Mouse (Mus musculus): Measurements from ENCODE around the gene Slc2a4. TPM values are rescaled to one million over a fixed set of nuclear protein-coding genes. Genes with fewer than 3 reads are reported as not detected.

Gene Slc2a4
- total RNA-seq, 2 experiments from 2014 or later: 206 to 234 TPM

- peak; percentile 88 to 94 for DNase-seq
- intact Hi-C loops (cut with DNase I): loop anchor here (1.0 to 2.0 kb wide), 2 partner anchors 14 to 68 kb away; partner anchors contain the start of gene Kctd11
These were observed 769 bp upstream of the Slc2a4 start for GRCm38 (mm10) chr11:69948763-69949150.

- DNase-seq: peak; percentile 70 to 81
- intact Hi-C loops (cut with DNase I): loop anchor here (1.0 to 2.0 kb wide), 2 partner anchors 13 to 67 kb away; partner anchors contain the start of gene Kctd11
These were observed 487 bp downstream of the Slc2a4 start for GRCm38 (mm10) chr11:69947337-69948065.

- intact Hi-C loops (cut with DNase I): no loop called here
- DNase-seq: no peak
These were observed 1.7 kb downstream of the Slc2a4 start for GRCm38 (mm10) chr11:69945997-69946891.

- intact Hi-C loops (cut with DNase I): no loop called here
- DNase-seq: no peak
These were observed 2.8 kb downstream of the Slc2a4 start for GRCm38 (mm10) chr11:69945216-69945615.

- intact Hi-C loops (cut with DNase I): no loop called here
- DNase-seq: no peak
These were observed 7.0 kb downstream of the Slc2a4 start for GRCm38 (mm10) chr11:69940962-69941361.

GRCm38 (mm10) chr11:69939731-69940130 is 8.3 kb downstream of the Slc2a4 start:
- no peak for DNase-seq
- intact Hi-C loops (cut with DNase I): loop anchor here (10.0 kb wide), 1 partner anchor 275 kb away; the partner anchor contains the start of gene Slc16a11

DNA sequence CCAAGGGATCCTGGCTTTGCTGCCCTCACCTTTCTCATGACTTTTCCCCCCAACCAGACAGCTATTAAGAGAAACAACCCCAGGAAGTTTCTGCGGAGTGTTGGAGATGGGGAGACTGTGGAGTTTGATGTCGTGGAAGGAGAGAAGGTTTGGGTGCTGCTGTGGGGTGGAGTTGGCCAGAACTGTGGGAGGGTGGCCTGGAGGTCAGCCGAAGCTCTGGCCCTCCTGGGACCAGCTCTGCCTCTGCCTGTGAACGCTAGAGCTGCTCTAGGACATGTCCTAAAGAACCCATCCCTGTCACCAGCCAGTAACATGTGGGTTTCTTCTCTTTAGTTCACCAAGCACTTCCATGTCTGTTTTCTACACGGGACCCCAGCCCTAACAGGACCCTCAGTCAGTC is 8.8 kb downstream of the Slc2a4 start:
- intact Hi-C loops (cut with DNase I): loop anchor here (10.0 kb wide), 1 partner anchor 276 kb away; the partner anchor contains the start of gene Slc16a11
- DNase-seq: peak in 1 of 2 experiments; percentile 32

DNA sequence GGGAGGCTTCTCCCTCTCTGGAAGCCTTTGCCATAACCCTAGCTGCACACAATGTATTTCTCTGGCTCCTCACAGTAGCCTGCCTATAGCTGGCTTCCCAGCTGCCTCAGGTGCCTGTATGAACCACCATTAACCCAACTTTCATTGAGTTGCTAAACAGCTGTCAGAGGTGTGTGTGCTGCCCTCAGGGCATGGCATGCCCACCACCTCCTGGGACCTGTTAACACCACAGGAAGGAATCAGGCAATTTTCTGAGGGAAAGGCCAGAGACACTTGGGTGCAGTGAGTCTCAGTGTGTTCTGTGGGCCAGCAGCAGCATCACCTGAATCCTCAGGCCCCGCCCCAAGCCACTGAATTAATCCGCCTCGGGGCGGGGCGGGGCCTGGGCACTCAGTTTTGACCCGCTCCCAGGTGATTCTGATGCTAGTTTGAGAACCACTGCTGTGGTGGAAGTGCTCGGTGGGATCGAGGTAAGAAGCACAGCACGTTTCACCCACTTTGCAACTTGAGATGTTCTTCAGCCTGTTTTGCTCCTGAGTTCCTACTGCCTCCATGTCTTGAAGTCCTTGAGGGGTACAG is 9.5 kb downstream of the Slc2a4 start:
- intact Hi-C loops (cut with DNase I): loop anchor here (10.0 kb wide), 1 partner anchor 276 kb away; the partner anchor contains the start of gene Slc16a11
- no peak for DNase-seq

DNA sequence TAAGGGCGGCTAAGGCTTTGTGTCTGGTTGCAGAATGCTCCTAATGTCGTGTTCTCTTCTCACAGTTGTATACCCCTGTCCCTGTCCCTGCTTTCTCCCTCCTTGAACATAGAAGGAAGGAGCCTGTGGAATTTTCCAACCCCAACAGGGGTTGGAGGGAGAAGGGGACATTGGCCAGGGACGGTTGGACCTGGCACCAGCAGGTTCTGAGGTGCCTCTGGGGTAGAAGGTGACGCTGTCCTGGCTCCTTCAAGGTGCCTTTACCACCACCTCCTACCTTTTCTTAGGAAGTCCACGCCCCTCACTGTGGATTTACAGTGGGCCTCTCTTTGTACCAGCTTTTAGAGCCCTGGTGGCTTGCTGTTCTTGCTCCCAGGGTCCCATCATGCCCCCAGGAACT is 10.2 kb downstream of the Slc2a4 start:
- no peak for DNase-seq
- intact Hi-C loops (cut with DNase I): loop anchor here (10.0 kb wide), 1 partner anchor 277 kb away; the partner anchor contains the start of gene Slc16a11

DNA sequence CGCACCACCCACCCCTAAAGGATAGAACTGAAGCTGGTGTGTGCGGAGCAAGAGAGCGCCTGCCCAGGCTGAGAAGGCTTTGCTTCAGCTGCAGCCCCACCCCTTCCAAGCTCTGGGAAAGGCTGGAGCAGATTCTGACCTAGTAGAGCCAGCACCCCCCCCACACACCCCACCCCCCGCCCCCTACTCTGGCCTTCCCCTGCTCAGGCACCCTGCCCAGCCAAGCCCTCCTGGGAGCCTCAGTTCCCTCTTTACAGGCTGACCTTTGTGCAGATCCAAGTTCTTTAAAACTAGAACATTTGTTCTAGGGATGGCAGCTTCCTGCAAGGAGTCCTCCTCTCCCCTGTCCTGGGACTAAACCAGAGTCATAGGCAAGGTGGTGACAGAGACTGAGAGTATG is 10.6 kb downstream of the Slc2a4 start:
- intact Hi-C loops (cut with DNase I): loop anchor here (10.0 kb wide), 1 partner anchor 277 kb away; the partner anchor contains the start of gene Slc16a11

GRCm38 (mm10) chr11:69936714-69937347 is 11.2 kb downstream of the Slc2a4 start:
- intact Hi-C loops (cut with DNase I): loop anchor here (10.0 kb wide), 1 partner anchor 278 kb away; the partner anchor contains the start of gene Slc16a11
- peak in 1 of 2 experiments; percentile 37 for DNase-seq

More for the DNA sequence above, 10.6 kb downstream of the Slc2a4 start:
- peak; percentile 72 to 75 for DNase-seq

DNA sequence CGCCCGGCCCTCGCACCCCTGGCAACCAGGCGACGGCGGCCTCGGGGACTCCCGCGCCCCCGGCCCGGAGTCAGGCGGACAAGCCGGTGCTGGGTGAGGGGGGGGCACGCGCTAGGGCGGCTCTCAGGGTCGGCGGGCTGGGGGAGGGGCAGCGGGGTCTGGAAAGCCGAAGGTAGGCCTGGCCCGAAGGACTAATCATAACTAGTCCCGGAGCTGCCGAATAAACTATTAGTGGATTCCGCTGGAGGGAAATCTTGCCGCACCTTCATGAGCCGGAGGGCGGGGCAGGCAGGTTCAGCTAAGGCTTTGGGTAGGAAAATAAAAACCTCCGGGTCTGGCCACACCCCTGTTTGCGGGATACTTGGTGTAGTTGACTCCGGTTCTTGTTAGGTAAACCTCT is 11.8 kb downstream of the Slc2a4 start:
- DNase-seq: peak in 1 of 2 experiments; percentile 32
- intact Hi-C loops (cut with DNase I): loop anchor here (10.0 kb wide), 1 partner anchor 279 kb away; the partner anchor contains the start of gene Slc16a11

DNA sequence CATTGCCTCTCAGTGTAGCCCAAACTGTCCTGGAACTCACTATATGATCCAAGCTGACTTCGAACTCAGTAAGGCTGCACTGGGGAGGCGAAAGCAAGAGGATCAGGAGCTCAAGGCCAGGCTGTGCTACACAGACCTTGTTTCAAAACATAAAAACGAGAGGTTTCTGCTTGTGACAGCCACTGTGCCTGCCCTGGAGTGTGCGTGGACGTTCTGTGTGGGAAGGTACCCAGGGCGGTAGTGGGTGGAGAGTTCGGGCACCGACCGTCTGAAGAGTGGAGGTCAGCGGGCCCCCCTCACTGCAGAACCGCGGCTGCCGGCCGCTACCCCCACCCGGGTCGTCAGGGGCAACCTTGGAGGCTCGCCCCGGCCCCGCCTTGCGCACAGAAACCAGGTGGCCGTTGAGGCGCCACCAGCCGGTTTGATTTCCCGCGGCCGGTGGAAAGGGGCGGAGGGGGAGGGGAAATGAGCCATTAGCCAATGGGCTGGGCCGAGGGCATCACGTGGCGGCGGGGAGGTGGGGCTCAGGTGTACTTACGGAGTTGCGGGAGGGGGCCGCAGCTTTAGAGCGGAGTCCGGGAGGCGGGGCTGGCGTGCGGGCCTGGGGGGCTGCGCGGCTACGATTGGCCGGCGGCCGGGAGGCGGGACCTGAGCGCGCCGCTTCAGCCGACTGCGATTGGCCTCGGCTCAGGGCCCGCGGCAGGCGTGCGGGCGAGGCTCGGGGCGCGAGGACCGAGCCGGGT is 12.7 kb downstream of the Slc2a4 start, which contains the start of gene Ybx2:
TSS of gene Ybx2 (plus strand) at position 660 of the 743 bp plus-strand sequence.
- DNase-seq: peak; percentile 85 to 88
- intact Hi-C loops (cut with DNase I): loop anchor here (2.0 to 10.0 kb wide), 2 partner anchors 69 to 279 kb away; partner anchors contain the start of gene Slc16a11

DNA sequence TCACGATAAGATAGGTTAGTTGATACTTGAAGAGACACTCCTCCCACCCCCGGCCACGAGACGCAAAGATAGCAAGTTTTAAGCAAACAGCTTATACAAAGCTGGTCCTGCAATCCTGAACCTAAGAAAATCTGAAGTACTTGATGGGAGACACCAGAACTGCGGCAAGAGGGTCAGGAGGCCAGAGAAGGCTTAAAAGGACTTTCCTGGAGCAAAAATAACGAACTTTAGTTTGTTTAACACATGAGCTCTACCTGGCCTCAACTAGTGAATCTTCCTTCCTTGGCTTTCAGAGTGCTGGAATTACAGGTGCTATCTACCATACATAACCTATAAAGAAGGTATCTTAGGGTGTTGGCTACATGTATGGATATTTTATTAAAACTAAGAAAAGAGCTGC is 13.3 kb downstream of the Slc2a4 start:
- no peak for DNase-seq
- intact Hi-C loops (cut with DNase I): loop anchor here (1.0 to 10.0 kb wide), 3 partner anchors 14 to 280 kb away; partner anchors contain the start of genes Slc16a11 and Slc2a4

DNA sequence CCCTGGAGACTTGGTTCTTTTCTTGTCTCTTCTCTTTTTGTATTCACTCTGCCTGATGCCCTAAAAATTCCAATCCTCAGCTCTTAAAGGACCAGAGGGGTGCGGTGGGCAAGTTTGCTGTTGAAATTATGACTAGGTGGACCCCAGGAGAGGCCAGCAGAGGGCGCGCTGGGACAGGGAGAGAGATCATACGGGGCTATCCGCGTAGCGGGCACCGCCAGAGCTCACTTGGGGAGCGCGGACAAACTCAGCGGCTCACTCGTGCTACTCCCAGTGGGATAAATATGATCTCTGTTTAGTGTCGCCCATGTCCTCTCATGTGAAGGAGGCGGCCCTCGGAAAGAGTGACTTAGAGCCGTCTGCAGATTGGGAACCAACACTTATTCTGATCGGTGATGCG is 13.8 kb downstream of the Slc2a4 start:
- intact Hi-C loops (cut with DNase I): loop anchor here (1.0 to 10.0 kb wide), 3 partner anchors 14 to 281 kb away; partner anchors contain the start of genes Slc16a11 and Slc2a4
- peak; percentile 95 to 98 for DNase-seq

- DNase-seq: no peak
- intact Hi-C loops (cut with DNase I): loop anchor here (10.0 kb wide), 1 partner anchor 282 kb away; the partner anchor contains the start of gene Slc16a11
These were observed 14.9 kb downstream of the Slc2a4 start for GRCm38 (mm10) chr11:69933066-69933465.

DNA sequence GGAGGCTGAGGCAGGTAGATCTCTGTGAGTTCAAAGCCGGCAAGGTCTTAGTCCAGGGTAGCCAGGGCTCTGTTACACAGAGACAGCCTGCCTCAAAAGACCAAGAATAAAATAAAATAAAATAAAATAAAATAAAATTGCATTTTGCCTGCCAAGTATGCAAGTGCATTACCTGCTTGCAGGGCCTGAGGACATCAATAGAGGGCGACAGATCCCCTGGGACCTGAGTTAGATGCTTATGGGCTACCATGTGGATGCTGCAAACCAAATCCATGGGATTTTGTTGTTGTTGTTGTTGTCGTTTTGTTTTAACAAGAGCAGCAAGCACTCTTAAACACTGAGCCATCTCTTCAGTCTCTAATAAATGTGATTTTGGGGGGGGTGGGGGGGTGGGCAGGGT is 15.7 kb downstream of the Slc2a4 start:
- intact Hi-C loops (cut with DNase I): loop anchor here (10.0 kb wide), 1 partner anchor 283 kb away; the partner anchor contains the start of gene Slc16a11
- no peak for DNase-seq

- DNase-seq: no peak
These were observed 16.2 kb downstream of the Slc2a4 start for GRCm38 (mm10) chr11:69931769-69932168.

More at GRCm38 (mm10) chr11:69931769-69932168, 16.2 kb downstream of the Slc2a4 start:
- intact Hi-C loops (cut with DNase I): loop anchor here (10.0 kb wide), 1 partner anchor 283 kb away; the partner anchor contains the start of gene Slc16a11

Measured in heart, postnatal 14 days (tissue).